Mouse (Mus musculus) intestine, postnatal 0 days (tissue): ENCODE measurements around the gene Tmem131. TPM values are rescaled to one million over a fixed set of nuclear protein-coding genes. Genes with fewer than 3 reads are reported as not detected.

Experiments
- ATAC-seq: fragments of 200-750 bp; cut with Nextera tagmentation; 2 replicates; pipeline ENCODE4 v1.8.0; 2017; ENCODE audit warnings: mild to moderate bottlenecking, moderate TSS enrichment, moderate library complexity
- H3K27ac ChIP-seq: fragments of 300-500 bp; sonication (generic); 2 replicates; pipeline ENCODE4 v1.5.1; 2014; ENCODE audit warnings: mild to moderate bottlenecking, low read depth, low read length, moderate library complexity
- H3K27me3 ChIP-seq: fragments of 300-500 bp; sonication (generic); replicated peaks from 2 replicates; pipeline ENCODE4 v1.6.1; 2014; ENCODE audit warnings: low read length, mixed read lengths; ENCODE audit not compliant: control insufficient read depth, insufficient read depth
- H3K36me3 ChIP-seq: fragments of 300-500 bp; sonication (generic); 2 replicates; pipeline ENCODE4 v1.6.1; 2014; ENCODE audit warnings: mild to moderate bottlenecking, moderate library complexity; ENCODE audit not compliant: control insufficient read depth, insufficient read depth
- H3K4me1 ChIP-seq: fragments of 300-500 bp; sonication (generic); replicated peaks from 2 replicates; pipeline ENCODE4 v1.6.1; 2014; ENCODE audit warnings: antibody characterized with exemption, low read length, mixed read lengths; ENCODE audit not compliant: control insufficient read depth, insufficient read depth
- H3K4me2 ChIP-seq: fragments of 300-500 bp; sonication (generic); replicated peaks from 2 replicates; pipeline ENCODE4 v1.6.1; 2014; ENCODE audit warnings: low read depth, mild to moderate bottlenecking, moderate library complexity
- H3K4me3 ChIP-seq: fragments of 300-500 bp; sonication (generic); 2 replicates; pipeline ENCODE4 v1.5.1; 2014; ENCODE audit warnings: low read depth, low read length
- H3K9ac ChIP-seq: fragments of 300-500 bp; sonication (generic); 2 replicates; pipeline ENCODE4 v1.6.1; 2014; ENCODE audit warnings: mild to moderate bottlenecking, low read depth, low read length
- H3K9me3 ChIP-seq: fragments of 300-500 bp; sonication (generic); 2 replicates; pipeline ENCODE4 v1.6.1; 2016; ENCODE audit warnings: mixed run types; ENCODE audit not compliant: control insufficient read depth
- CTCF ChIP-seq: sonication (generic); IDR thresholded peaks from 2 replicates; pipeline ENCODE4 v1.5.1; 2016; ENCODE audit warnings: low read depth, mild to moderate bottlenecking, control low read depth, antibody characterized with exemption, moderate library complexity
- WGBS: fragments of 180-500 bp; shearing (Covaris S2); extraction: QIAGEN DNeasy Blood & Tissue Kit; methylation state at CpG from one replicate; pipeline ENCODE4 v1.1.7; 2014; 5-methylcytosine and 5-hydroxymethylcytosine counted together
- polyA plus RNA-seq: library from polyadenylated mRNA; unstranded; fragments of >200 nt; fragmentation: Nextera tagmentation; extraction: Ambion mirVana; gene quantifications from 2 replicates; pipeline ENCODE4 v1.2.1, GENCODE M21; 2015

The Tmem131 gene
- polyA plus RNA-seq, 1 experiment from 2014 or later, result 10.6 TPM

GRCm38 (mm10) chr1:36984406-36984805 is 40.9 kb upstream of the Tmem131 start:
- no peak overlapping the region for H3K4me2 ChIP-seq
- ATAC-seq, result no peak
- H3K9ac ChIP-seq, result no peak overlapping the region
- WGBS, result 45% methylated on average over 6 of the region's 6 CpGs
- H3K27me3 ChIP-seq, result no peaks in the 10 kb centered on the region
- no peak overlapping the region for H3K4me3 ChIP-seq
- H3K9me3 ChIP-seq, result no peaks in the 10 kb centered on the region
- no peaks in the 10 kb centered on the region for H3K4me1 ChIP-seq
- H3K27ac ChIP-seq, result no peak overlapping the region
- H3K36me3 ChIP-seq, result no peaks in the 10 kb centered on the region
- TF ChIP-seq CTCF, result no peak

GRCm38 (mm10) chr1:36983754-36984153 is 40.3 kb upstream of the Tmem131 start:
- Histone ChIP-seq H3K9ac (no peak overlapping the region), H3K27ac (no peak overlapping the region), H3K9me3 (no peaks in the 10 kb centered on the region), H3K4me2 (no peak overlapping the region), H3K36me3 (no peaks in the 10 kb centered on the region), H3K4me3 (no peak overlapping the region), H3K4me1 (no peaks in the 10 kb centered on the region), H3K27me3 (no peaks in the 10 kb centered on the region)
- 29% methylated on average over 4 of the region's 4 CpGs for WGBS
- TF ChIP-seq CTCF, result no peak
- no peak for ATAC-seq

GRCm38 (mm10) chr1:36982191-36982961 is 38.9 kb upstream of the Tmem131 start:
- Histone ChIP-seq H3K27me3 (no peaks in the 10 kb centered on the region), H3K36me3 (no peaks in the 10 kb centered on the region), H3K9ac (no peak overlapping the region), H3K27ac (no peak overlapping the region), H3K4me3 (no peak overlapping the region), H3K9me3 (no peaks in the 10 kb centered on the region), H3K4me1 (no peaks in the 10 kb centered on the region), H3K4me2 (no peak overlapping the region)
- 87% methylated on average over 9 of the region's 9 CpGs for WGBS
- TF ChIP-seq CTCF, result no peak
- no peak for ATAC-seq

- Histone ChIP-seq H3K4me2 (no peak overlapping the region), H3K9me3 (no peaks in the 10 kb centered on the region), H3K27ac (no peak overlapping the region), H3K36me3 (no peaks in the 10 kb centered on the region), H3K4me3 (no peak overlapping the region), H3K4me1 (no peaks in the 10 kb centered on the region), H3K9ac (no peak overlapping the region), H3K27me3 (no peaks in the 10 kb centered on the region)
- no peak for TF ChIP-seq CTCF
- 63% methylated on average over 4 of the region's 4 CpGs for WGBS
- no peak for ATAC-seq
Measured at GRCm38 (mm10) chr1:36976770-36977169, 33.3 kb upstream of the Tmem131 start.

- Histone ChIP-seq H3K4me3 (no peak overlapping the region), H3K4me1 (no peaks in the 10 kb centered on the region), H3K9ac (no peak overlapping the region), H3K27ac (no peak overlapping the region), H3K36me3 (no peaks in the 10 kb centered on the region), H3K27me3 (no peaks in the 10 kb centered on the region), H3K4me2 (no peak overlapping the region), H3K9me3 (no peaks in the 10 kb centered on the region)
- WGBS, result 46% methylated on average over 3 of the region's 3 CpGs
- ATAC-seq, result peak; percentile 84
- TF ChIP-seq CTCF, result no peak
Measured at GRCm38 (mm10) chr1:36970918-36971617, 27.6 kb upstream of the Tmem131 start.

- no peaks in the 10 kb centered on the region for H3K36me3 ChIP-seq
- no peak for TF ChIP-seq CTCF
- H3K9me3 ChIP-seq, result no peaks in the 10 kb centered on the region
- H3K4me1 ChIP-seq, result no peaks in the 10 kb centered on the region
- no peak overlapping the region for H3K9ac ChIP-seq
- no peak overlapping the region for H3K4me3 ChIP-seq
- H3K4me2 ChIP-seq, result no peak overlapping the region
- no peak overlapping the region for H3K27ac ChIP-seq
- 61% methylated on average over 5 of the region's 5 CpGs for WGBS
- H3K27me3 ChIP-seq, result no peaks in the 10 kb centered on the region
- ATAC-seq, result no peak; the same call in 1 of the 2 replicates
Measured at GRCm38 (mm10) chr1:36965831-36966230, 22.4 kb upstream of the Tmem131 start.
